Mouse (Mus musculus): ENCODE data around the gene Sh3pxd2b.
A peak's percentile ranks its signal among the peaks of the same experiment; 100 is the strongest.

- TF ChIP-seq CTCF (IDR thresholded peaks at IDR 0.05; ENCODE audit: extremely low read depth, insufficient read depth, low read length): peak; percentile 74
- TF ChIP-seq POLR2A (IDR thresholded peaks at IDR 0.05; ENCODE audit: extremely low read depth, insufficient read depth, low read length): no peak
Measured at GRCm38 (mm10) chr11:32342770-32343191, 4.8 kb upstream of the Sh3pxd2b start.

Data from cortical plate, adult 2 months (tissue).